Mouse (Mus musculus): Measurements from ENCODE around the gene Wrap53. TPM values are rescaled to one million over a fixed set of nuclear protein-coding genes. Genes with fewer than 3 reads are reported as not detected.
"Not testable (repeated sequence)": the region's sequence is repeated elsewhere in the genome, so short reads cannot be mapped to it uniquely, and the experiment has no call there.

Gene Wrap53
- polyA plus RNA-seq, 1 experiment from 2014 or later = 32.0 TPM

DNA sequence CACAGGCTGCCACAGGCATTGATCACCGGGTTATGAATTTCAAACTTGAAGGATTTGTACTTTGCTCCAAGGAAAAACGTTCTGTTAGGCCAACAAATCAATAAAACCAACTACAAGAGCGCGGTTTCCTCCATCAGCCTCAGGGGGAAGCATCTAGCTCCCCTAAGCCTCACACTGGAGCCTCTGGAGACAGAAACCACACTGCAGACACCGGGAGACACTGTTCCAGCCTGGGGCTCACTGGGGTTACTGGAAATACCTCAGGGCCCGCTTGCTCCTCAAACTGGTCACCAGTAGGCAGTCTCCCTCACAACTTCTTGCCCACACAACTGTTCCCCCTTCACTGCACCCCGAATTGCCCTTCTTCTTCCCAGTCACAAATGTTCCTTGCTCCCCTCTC lies 34.1 kb downstream of the Wrap53 start:
- Histone ChIP-seq H3K27me3 (no peaks in the 10 kb centered on the region), H3K36me3 (ENCODE audit: poor library complexity, severe bottlenecking) (no peaks in the 10 kb centered on the region), H3K4me2 (peak overlapping the region; percentile 87), H3K9me3 (replicated peaks) (no peaks in the 10 kb centered on the region), H3K9ac (peak overlapping the region; percentile 73), H3K4me1 (peaks cover 71% of the 10 kb centered on the region), H3K4me3 (peak overlapping the region; percentile 47), H3K27ac (peak overlapping the region; percentile 91)
- 14% methylated on average over 7 of the region's 7 CpGs for WGBS
- ATAC-seq = no peak

DNA sequence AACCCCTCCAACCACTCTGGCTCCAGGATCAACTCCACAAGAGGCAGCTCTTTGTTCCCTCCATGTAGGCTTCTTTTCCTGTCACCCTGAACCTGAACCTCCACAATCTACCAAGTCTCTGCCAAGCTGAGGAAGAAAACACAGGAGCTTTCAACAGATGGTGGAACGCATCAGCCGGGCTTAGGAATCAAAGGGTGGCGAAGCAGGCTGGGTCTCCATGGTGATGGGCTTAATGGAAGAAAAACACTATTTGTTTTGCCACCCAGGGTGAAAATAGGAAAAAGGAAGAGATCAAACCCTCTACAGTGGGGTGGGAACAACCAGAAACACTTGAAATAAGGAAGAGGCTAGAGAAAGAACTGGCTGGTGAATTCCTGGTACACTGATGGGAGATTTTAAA lies 36.5 kb downstream of the Wrap53 start:
- Histone ChIP-seq H3K36me3 (ENCODE audit: poor library complexity, severe bottlenecking) (no peaks in the 10 kb centered on the region), H3K27ac (peak overlapping the region; percentile 83), H3K9me3 (replicated peaks) (no peaks in the 10 kb centered on the region), H3K4me3 (no peak overlapping the region), H3K4me2 (peak overlapping the region; percentile 1; the same call in 1 of the 2 replicates), H3K4me1 (peaks cover 56% of the 10 kb centered on the region), H3K27me3 (no peaks in the 10 kb centered on the region), H3K9ac (no peak overlapping the region)
- no peak for ATAC-seq
- WGBS = 5% methylated on average over 3 of the region's 3 CpGs

DNA sequence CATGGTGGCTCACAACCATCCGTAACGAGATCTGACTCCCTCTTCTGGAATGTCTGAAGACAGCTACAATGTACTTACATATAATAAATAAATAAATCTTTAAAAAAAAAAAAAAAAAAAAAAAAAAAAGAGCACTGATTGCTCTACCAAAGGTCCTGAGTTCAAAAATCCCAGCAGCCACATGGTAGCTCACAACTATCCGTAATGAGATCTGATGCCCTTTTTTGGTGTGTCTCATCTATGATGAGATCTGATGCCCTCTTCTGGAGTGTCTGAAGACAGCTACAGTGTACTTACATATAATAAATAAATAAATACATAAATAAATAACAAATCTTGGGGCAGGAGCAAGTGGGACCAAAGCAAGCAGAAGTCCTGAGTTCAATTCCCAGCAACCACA lies 38.3 kb downstream of the Wrap53 start:
- not testable (repeated sequence) for H3K4me2 ChIP-seq; H3K27ac ChIP-seq; H3K36me3 ChIP-seq (ENCODE audit: poor library complexity, severe bottlenecking); H3K27me3 ChIP-seq; H3K9me3 ChIP-seq (replicated peaks); ATAC-seq; H3K4me3 ChIP-seq; H3K9ac ChIP-seq
- H3K4me1 ChIP-seq = peaks cover 38% of the 10 kb centered on the region
- 80% methylated on average over 3 of the region's 3 CpGs for WGBS

DNA sequence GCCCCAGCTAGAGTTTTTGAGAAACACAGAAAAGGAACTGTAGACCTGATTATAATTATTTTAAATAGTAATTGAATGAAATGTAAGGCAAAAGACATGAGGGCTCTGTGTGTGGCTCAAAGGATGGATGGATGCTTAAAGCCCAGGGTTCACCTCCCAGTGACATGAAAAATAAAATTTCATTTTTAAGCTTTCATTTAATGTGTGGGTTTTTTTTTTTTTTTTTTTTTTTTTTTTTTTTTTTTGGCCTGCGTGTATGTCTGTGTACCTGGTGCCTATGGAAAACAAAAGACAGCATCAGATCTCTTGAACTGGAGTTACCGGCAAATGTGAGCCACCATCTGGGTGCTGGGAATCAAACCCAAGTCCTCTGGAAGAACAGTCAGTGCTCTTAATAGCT lies 39.4 kb downstream of the Wrap53 start:
- Histone ChIP-seq H3K27ac (no peak overlapping the region), H3K4me2 (no peak overlapping the region), H3K27me3 (no peaks in the 10 kb centered on the region), H3K9ac (no peak overlapping the region), H3K4me3 (no peak overlapping the region), H3K4me1 (peaks cover 27% of the 10 kb centered on the region), H3K36me3 (ENCODE audit: poor library complexity, severe bottlenecking) (no peaks in the 10 kb centered on the region), H3K9me3 (replicated peaks) (no peaks in the 10 kb centered on the region)
- 96% methylated on average over 2 of the region's 2 CpGs for WGBS
- ATAC-seq = no peak

DNA sequence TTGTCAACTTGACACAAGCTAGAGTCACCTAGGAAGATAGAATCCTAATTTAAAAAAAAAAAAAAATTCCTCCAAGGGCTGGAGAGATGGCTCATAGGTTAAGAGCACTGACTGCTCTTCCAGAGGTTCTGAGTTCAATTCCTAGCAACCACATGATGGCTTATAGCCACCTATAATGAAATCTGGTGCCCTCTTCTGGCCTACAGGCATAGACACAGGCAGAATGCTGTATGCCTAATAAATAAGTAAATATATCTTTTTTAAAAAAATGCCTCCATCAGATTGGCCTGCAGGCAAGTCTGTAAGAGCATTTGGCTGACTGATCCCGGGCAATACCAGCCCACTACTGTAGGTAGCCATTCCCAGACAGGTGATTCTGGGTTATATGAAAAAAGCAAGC lies 45.1 kb downstream of the Wrap53 start:
- Histone ChIP-seq H3K4me3 (no peak overlapping the region), H3K27me3 (no peaks in the 10 kb centered on the region), H3K27ac (no peak overlapping the region), H3K36me3 (ENCODE audit: poor library complexity, severe bottlenecking) (no peaks in the 10 kb centered on the region), H3K9me3 (replicated peaks) (no peaks in the 10 kb centered on the region), H3K4me2 (no peak overlapping the region), H3K9ac (no peak overlapping the region), H3K4me1 (no peaks in the 10 kb centered on the region)
- 80% methylated on average over 1 of the region's 1 CpGs for WGBS
- no peak for ATAC-seq

DNA sequence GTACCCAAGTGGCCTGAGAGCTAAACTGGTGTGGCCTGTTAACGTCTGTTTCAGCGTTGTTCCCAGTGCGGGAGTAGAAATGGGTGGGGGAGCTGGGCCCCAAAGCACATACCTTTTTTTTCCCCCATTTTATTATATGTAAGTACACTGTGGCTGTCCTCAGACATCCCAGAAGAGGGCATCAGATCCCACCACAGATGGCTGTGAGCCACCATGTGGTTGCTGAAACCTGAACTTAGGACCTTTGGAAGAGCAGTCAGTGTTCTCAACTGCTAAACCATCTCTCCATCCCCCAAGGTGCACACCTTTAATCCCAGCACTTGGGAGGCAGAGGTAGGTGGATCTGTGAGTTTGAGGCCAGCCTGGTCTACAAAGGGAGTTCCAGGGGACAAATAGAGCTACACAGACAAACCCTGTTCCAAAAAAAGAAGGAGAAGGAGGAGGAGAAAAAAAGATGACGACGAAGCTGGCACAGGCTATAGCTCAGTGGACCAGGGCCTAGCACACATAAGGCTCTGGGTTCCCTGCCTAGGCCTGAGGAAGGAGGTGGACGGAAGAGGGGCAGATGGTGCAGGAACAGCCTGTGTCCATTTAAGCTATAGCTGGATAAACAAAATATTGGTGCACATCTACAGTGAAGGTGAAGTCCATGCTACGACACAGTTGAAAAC lies 47.4 kb downstream of the Wrap53 start:
- Histone ChIP-seq H3K27ac (no peak overlapping the region), H3K9me3 (replicated peaks) (no peaks in the 10 kb centered on the region), H3K9ac (no peak overlapping the region), H3K4me2 (no peak overlapping the region), H3K4me1 (peaks cover 6% of the 10 kb centered on the region), H3K4me3 (no peak overlapping the region), H3K36me3 (ENCODE audit: poor library complexity, severe bottlenecking) (no peaks in the 10 kb centered on the region), H3K27me3 (no peaks in the 10 kb centered on the region)
- ATAC-seq = no peak
- WGBS = 87% methylated on average over 7 of the region's 7 CpGs

DNA sequence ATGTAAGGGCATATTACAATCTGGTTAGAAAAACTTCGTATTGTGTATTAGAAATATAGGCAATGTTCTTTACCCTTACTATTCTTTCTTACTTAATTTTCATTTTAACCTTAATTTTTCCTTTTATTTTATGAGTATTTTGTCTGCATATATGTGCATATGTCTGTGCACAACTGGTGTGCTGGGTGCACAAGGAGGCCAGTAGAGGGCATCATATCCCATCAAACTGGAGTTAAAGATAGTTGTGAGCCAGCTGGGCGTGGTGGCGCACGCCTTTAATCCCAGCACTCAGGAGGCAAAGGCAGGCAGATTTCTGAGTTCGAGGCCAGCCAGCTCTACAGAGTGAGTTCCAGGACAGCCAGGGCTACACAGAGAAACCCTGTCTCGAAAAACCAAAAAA lies 49.3 kb downstream of the Wrap53 start:
- ATAC-seq; H3K27ac ChIP-seq; H3K4me3 ChIP-seq; H3K4me2 ChIP-seq; H3K9ac ChIP-seq; H3K9me3 ChIP-seq (replicated peaks); H3K27me3 ChIP-seq; H3K36me3 ChIP-seq (ENCODE audit: poor library complexity, severe bottlenecking): not testable (repeated sequence)
- peaks cover 22% of the 10 kb centered on the region for H3K4me1 ChIP-seq
- 87% methylated on average over 6 of the region's 6 CpGs for WGBS

DNA sequence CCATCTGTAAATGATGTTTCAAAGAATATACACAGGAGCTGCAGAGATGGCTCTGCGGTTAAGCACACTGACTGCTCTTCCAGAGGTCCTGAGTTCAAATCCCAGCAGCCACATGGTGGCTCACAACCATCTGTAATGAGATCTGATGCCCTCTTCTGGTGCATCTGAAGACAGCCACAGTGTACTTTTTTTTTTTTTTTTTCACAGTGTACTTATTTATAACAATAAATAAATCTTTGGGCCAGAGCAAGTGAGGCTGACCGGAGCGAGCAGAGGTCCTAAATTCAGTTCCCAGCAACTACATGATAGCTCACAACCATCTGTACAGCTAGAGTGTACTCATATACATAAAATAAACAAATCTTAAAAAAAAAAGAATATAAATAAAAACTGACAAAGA lies 49.8 kb downstream of the Wrap53 start:
- 91% methylated on average over 3 of the region's 3 CpGs for WGBS
- not testable (repeated sequence) for H3K27ac ChIP-seq; H3K9me3 ChIP-seq (replicated peaks); H3K27me3 ChIP-seq; ATAC-seq; H3K4me2 ChIP-seq; H3K4me3 ChIP-seq; H3K9ac ChIP-seq; H3K36me3 ChIP-seq (ENCODE audit: poor library complexity, severe bottlenecking)
- H3K4me1 ChIP-seq = peaks cover 26% of the 10 kb centered on the region

DNA sequence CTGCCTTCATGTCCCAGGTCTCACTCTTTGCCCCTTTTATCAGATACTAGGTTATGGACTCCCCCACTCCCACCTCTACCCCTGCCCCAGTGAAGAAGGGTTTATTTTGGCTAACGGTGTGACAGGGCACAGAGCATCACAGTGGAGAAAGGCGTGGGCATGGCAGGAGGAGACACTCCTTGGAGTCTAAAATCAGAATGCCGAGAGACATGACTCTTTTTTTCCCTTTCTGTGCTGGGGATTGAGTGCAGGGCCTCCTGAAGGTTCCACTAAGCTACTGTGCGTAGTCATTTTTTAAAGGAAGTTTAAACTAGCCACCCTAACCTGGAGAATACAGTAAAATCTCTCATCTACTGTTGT lies 52.0 kb downstream of the Wrap53 start:
- ATAC-seq = 0 out of 2 replicates have a peak, but pooled peaks have one; percentile 38
- Histone ChIP-seq H3K4me3 (no peak overlapping the region), H3K4me1 (peaks cover 26% of the 10 kb centered on the region), H3K9ac (peak overlapping the region; percentile 73), H3K9me3 (replicated peaks) (no peaks in the 10 kb centered on the region), H3K36me3 (ENCODE audit: poor library complexity, severe bottlenecking) (no peaks in the 10 kb centered on the region), H3K27me3 (no peaks in the 10 kb centered on the region), H3K4me2 (peak overlapping the region; percentile 60), H3K27ac (peak overlapping the region; percentile 97)
- WGBS = 56% methylated on average over 4 of the region's 4 CpGs

DNA sequence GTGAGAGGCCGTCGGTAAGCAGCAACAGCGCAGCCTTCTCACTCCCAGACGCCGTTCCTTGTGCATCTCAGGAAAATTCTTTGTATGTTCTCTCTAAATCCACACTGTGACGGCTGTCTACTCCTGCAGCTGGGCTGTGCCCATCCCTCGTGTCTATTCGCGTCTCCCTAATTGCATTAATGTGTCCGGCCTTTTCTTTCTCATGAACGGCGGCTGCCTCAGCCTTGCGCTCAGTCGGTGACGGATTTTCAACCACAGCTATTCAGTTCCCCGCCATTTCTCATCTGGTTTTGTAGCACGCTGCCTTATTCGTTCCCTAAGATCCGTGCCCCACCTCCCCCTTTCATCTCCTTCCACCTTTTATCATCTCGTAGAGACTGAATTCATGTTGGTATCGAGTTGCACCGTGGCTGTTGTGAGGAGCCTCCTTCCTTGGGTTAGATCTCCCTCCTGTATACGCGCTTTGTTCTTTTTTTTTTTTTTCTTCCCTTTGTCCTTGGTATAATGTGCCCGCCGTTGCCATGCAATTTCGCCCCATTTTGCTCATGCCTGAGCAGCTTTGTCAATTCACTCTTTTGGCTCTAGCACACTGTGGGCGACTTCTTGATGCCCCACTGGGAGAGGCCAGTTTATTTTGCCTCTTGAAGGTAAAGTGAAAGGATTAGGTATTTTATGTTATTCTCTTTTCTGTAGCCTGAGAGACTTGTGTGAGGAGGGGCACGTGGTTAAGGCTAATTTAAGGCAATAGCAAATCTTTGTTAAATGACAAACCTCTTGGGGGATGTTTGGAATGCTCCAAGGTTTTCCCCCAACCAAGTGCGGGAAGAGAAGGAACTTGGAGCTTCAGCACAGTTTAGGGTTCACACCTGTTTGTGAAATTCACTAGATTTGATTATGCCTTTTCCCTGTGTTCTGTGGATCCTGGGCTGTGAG lies 52.7 kb downstream of the Wrap53 start:
- Histone ChIP-seq H3K4me1 (peaks cover 26% of the 10 kb centered on the region), H3K27me3 (no peaks in the 10 kb centered on the region), H3K4me3 (peak overlapping the region; percentile 31), H3K27ac (peak overlapping the region; percentile 97), H3K9ac (peak overlapping the region; percentile 73), H3K36me3 (ENCODE audit: poor library complexity, severe bottlenecking) (no peaks in the 10 kb centered on the region), H3K9me3 (replicated peaks) (no peaks in the 10 kb centered on the region), H3K4me2 (peak overlapping the region; percentile 60)
- peak; percentile 79 for ATAC-seq
- 1% methylated on average over 30 of the region's 30 CpGs for WGBS

DNA sequence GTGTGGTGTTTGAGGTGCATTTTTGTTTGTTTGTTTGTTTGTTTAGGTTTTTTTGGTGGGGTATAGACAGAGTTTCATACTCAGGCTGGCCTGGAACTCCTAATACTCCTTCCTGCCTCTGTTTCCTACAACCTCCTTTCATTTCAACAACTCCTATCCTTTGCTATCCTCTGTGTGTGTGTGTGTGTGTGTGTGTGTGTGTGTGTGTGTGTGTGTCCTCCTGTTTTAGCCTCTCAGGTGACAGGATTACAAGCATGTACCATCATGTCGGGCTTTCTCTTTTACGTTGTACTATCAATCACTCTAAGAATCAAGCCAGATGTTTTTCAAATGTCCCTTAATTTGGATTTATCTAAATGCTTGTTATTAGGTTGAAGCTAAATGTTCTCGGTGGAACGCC lies 53.4 kb downstream of the Wrap53 start:
- H3K9ac ChIP-seq = peak overlapping the region; percentile 73
- H3K36me3 ChIP-seq (ENCODE audit: poor library complexity, severe bottlenecking) = no peaks in the 10 kb centered on the region
- H3K4me1 ChIP-seq = peaks cover 26% of the 10 kb centered on the region
- H3K4me3 ChIP-seq = peak overlapping the region; percentile 31; the same call in 1 of the 2 replicates
- peak overlapping the region; percentile 60 for H3K4me2 ChIP-seq
- peak; percentile 12; the same call in 1 of the 2 replicates for ATAC-seq
- 10% methylated on average over 4 of the region's 4 CpGs for WGBS
- no peaks in the 10 kb centered on the region for H3K9me3 ChIP-seq (replicated peaks)
- H3K27me3 ChIP-seq = no peaks in the 10 kb centered on the region
- H3K27ac ChIP-seq = peak overlapping the region; percentile 97

DNA sequence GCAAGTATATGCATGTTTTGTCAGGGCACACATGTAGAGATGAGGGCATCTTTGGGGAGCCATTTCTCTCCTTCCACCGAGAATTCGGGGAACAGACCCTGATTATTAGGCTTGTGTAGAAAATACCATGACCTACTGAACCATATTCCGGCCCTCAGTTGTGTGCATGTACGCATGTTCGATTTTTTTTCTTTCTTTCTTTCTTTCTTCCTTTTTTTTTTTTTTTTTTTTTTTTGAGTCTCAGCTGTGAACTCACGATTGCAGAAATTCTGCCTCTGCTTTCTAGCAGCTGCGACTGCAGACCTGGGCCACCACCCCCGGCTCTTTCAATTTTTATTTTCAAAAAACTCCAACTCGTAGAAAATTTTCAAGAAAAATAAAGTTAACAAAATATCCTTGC lies 54.4 kb downstream of the Wrap53 start:
- H3K27ac ChIP-seq = peak overlapping the region; percentile 97

More for the DNA sequence above, 54.4 kb downstream of the Wrap53 start:
- H3K4me1 ChIP-seq = peaks cover 26% of the 10 kb centered on the region
- no peak for ATAC-seq
- no peak overlapping the region for H3K4me2 ChIP-seq
- H3K9me3 ChIP-seq (replicated peaks) = no peaks in the 10 kb centered on the region
- 79% methylated on average over 9 of the region's 9 CpGs for WGBS
- H3K4me3 ChIP-seq = no peak overlapping the region
- no peak overlapping the region for H3K9ac ChIP-seq
- H3K27me3 ChIP-seq = no peaks in the 10 kb centered on the region
- H3K36me3 ChIP-seq (ENCODE audit: poor library complexity, severe bottlenecking) = no peaks in the 10 kb centered on the region

Measured in forebrain, embryonic 13.5 days (tissue).